8 mouse cellular contexts compared by ENCODE assay signal in the genomic region with DNA sequence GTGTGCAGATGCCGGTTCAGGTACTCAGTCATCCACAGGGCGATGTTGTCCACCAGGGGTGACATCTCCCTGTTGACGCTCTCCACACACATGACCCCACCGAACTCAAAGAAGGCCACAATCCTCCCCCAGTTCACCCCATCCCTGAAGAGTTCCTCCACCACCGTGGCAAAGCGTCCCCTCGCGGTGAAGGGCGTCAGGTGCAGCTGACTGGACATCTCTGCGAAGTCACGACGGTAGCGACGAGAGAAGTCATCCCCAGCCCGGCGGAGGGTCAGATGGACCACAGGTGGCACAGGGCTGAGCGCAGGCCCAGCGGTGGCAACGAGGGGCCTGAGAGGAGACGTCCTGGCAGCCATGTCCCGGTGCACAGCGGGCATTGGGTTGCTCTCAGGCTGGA. TPM values are rescaled to one million over a fixed set of nuclear protein-coding genes. Genes with fewer than 3 reads are reported as not detected.
DNase-seq lines count a peak whose midpoint lies in the region; ATAC-seq and TF ChIP-seq lines count a peak whose summit lies in the region.

No protein-coding gene starts in this region.

- no peak for TF ChIP-seq EP300 in MEL (IDR thresholded peaks at IDR 0.05; ENCODE audit: low read depth in 1 of 2, low read length in 2 of 2)

- DNase-seq in MEL (ENCODE audit: low read depth, low spot score), result peak; percentile 76
- peak; percentile 60 for DNase-seq in cerebellum, adult 8-10 months
- DNase-seq in hindbrain, embryonic 11.5 days (ENCODE audit: low spot score), result peak; percentile 56
- peak; percentile 37 to 52 for DNase-seq in left cerebral cortex, postnatal 14 days (ENCODE audit: low spot score in 2 of 2)
- peak; percentile 70 for DNase-seq in ovary, postnatal 36 days (ENCODE audit: low spot score)
- DNase-seq in thymus, postnatal 25 days, result peak; percentile 73

- H3K4me1 ChIP-seq in MEL (ENCODE audit: control insufficient read depth in 1 of 2, insufficient read depth in 2 of 2, low read length in 2 of 2), result peaks cover 15% of the 10 kb centered on the region in 2 experiments
- H3K4me1 ChIP-seq in hindbrain, embryonic 11.5 days (replicated peaks; ENCODE audit: control insufficient read depth, insufficient read depth, low read length), result no peaks in the 10 kb centered on the region; the same call in 1 of the 2 replicates

- no peak for TF ChIP-seq RAD21 in MEL (IDR thresholded peaks at IDR 0.05; ENCODE audit: low read depth, low read length)

- H3K4me2 ChIP-seq in hindbrain, embryonic 11.5 days (replicated peaks; ENCODE audit: low read depth, low read length), result peak overlapping the region; percentile 66

- H3K36me3 ChIP-seq in MEL (ENCODE audit: control insufficient read depth in 1 of 2, insufficient read depth in 2 of 2, low read length in 2 of 2), result peaks cover 0 to 32% of the 10 kb centered on the region in 2 experiments; a peak in 2 of 4 replicates
- H3K36me3 ChIP-seq in hindbrain, embryonic 11.5 days (ENCODE audit: control insufficient read depth, insufficient read depth, low read length), result no peaks in the 10 kb centered on the region
- H3K36me3 ChIP-seq in macrophage (ENCODE audit: inconsistent target), result no peaks in the 10 kb centered on the region

- H3K4me3 ChIP-seq in MEL (ENCODE audit: control insufficient read depth in 1 of 2, insufficient read depth in 1 of 2, low read depth in 2 of 2, low read length in 2 of 2) (peak overlapping the region; percentile 77 to 83), macrophage (ENCODE audit: inconsistent target) (peak overlapping the region; percentile 67)
- H3K4me3 ChIP-seq in hindbrain, embryonic 11.5 days (ENCODE audit: low read depth, low read length), result peak overlapping the region; percentile 74

- no peaks in the 10 kb centered on the region for H3K9me3 ChIP-seq in MEL (replicated peaks; ENCODE audit: insufficient read depth, low read length)
- no peaks in the 10 kb centered on the region for H3K9me3 ChIP-seq in hindbrain, embryonic 11.5 days (ENCODE audit: control insufficient read depth, low read length)

- H3K27ac ChIP-seq in MEL (ENCODE audit: control insufficient read depth, low read depth, low read length) (peak overlapping the region; percentile 92), macrophage (no peak overlapping the region)
- no peak overlapping the region for H3K27ac ChIP-seq in hindbrain, embryonic 11.5 days (ENCODE audit: low read depth, low read length)

- 12% methylated on average over 22 of the region's 22 CpGs for WGBS in hindbrain, embryonic 11.5 days
- WGBS in macrophage (ENCODE audit: missing documents), result 9% methylated on average over 22 of the region's 22 CpGs

- TF ChIP-seq CTCF in MEL (IDR thresholded peaks at IDR 0.05 in 2 of 3, conservative IDR thresholded peaks at IDR 0.05 in 1 of 3; ENCODE audit: control insufficient read depth in 1 of 3, insufficient read depth in 1 of 3, low read depth in 2 of 3, low read length in 3 of 3, poor library complexity in 1 of 3, severe bottlenecking in 1 of 3), result peak in 2 of 3 experiments; percentile 62 to 69; a peak in 4 of 6 replicates

- no peaks in the 10 kb centered on the region for H3K27me3 ChIP-seq in MEL (ENCODE audit: control insufficient read depth in 1 of 2, insufficient read depth in 2 of 2, low read length in 2 of 2)
- no peaks in the 10 kb centered on the region; the same call in 1 of the 2 replicates for H3K27me3 ChIP-seq in hindbrain, embryonic 11.5 days (ENCODE audit: control insufficient read depth, insufficient read depth, low read length)

- peak; percentile 13; the same call in 1 of the 2 replicates for ATAC-seq in frontal cortex, adult (ENCODE audit: low TSS enrichment)
- ATAC-seq in hindbrain, embryonic 11.5 days (ENCODE audit: low FRiP score), result peak; percentile 10; the same call in 1 of the 2 replicates

- H3K9ac ChIP-seq in MEL (ENCODE audit: control insufficient read depth, low read depth, low read length, poor library complexity, severe bottlenecking), result peak overlapping the region; percentile 84
- H3K9ac ChIP-seq in hindbrain, embryonic 11.5 days (ENCODE audit: low read depth, low read length), result no peak overlapping the region

- peaks cover 56% of the 10 kb centered on the region for H3K79me2 ChIP-seq in MEL (ENCODE audit: control insufficient read depth, insufficient read depth, low read length, poor library complexity)
- peaks cover 33% of the 10 kb centered on the region; the same call in 1 of the 2 replicates for H3K79me2 ChIP-seq in macrophage (ENCODE audit: inconsistent target)

- intact Hi-C loops in left cerebral cortex, postnatal 14 days (cut with DNase I), result loop anchor here (2.0 to 10.0 kb wide), 4 partner anchors 85 to 638 kb away; no protein-coding TSS in a partner anchor

- TF ChIP-seq POLR2A in MEL (IDR thresholded peaks at IDR 0.05; ENCODE audit: control insufficient read depth in 1 of 2, insufficient read depth in 1 of 2, low read depth in 1 of 2, low read length in 2 of 2, poor library complexity in 1 of 2), result peak in 1 of 2 experiments; percentile 48; a peak in 2 of 4 replicates

TF ChIP-seq in MEL, 35 proteins besides CTCF, POLR2A, EP300 and RAD21:
- TF ChIP-seq MAX (IDR thresholded peaks at IDR 0.05; ENCODE audit: low read length) (no peak), TBP (IDR thresholded peaks at IDR 0.05; ENCODE audit: low read depth, low read length) (0 out of 2 replicates have a peak, but pooled peaks have one; percentile 11)
TF ChIP-seq in MEL: peak in this region for 1.

RNA-seq across cellular contexts. Expression of gene Bcl2, which starts 1.7 kb away (rescaled TPM):
- 26.0 and 30.9 TPM in 2 replicates for total RNA-seq in MEL (2012; rRNA removed)
- polyA plus RNA-seq in MEL (2012; ENCODE audit: insufficient read depth in 1 of 2, insufficient read length in 2 of 2, low read depth in 1 of 2, low replicate concordance in 2 of 2, missing spikeins in 1 of 2), result 10 to 100 TPM; 38.8 to 87.0 TPM
- 5.9 and 6.9 TPM in 2 replicates for polyA plus RNA-seq in hindbrain, embryonic 11.5 days (2014; fragmentation: Nextera tagmentation; extraction: Ambion mirVana)
- total RNA-seq in left cerebral cortex, postnatal 14 days (2021), result 10 to 100 TPM; 12.3 to 12.4 TPM
- 10 to 100 TPM in 16 of 26 experiments, 1 to 10 TPM in 10; 3.3 to 19.3 (median 10.8) TPM for total RNA-seq in macrophage (2018; cell fraction: chromatin; rRNA removed)
- 1 to 10 TPM; 2.4 to 5.1 (median 3.4) TPM for total RNA-seq in macrophage (2018; cell fraction: cytosol; rRNA removed)
- 10 to 100 TPM in 20 of 26 experiments, 1 to 10 TPM in 6; 6.6 to 53.9 (median 11.6) TPM for total RNA-seq in macrophage (2018; cell fraction: nucleus; rRNA removed)
- polyA plus RNA-seq in macrophage (2018), result 1.2 to 8.2 TPM (median 3.0 TPM) in 3 replicates

RNA-seq across cellular contexts. Expression of gene Kdsr, which starts 47.2 kb away (rescaled TPM):
- total RNA-seq in MEL (2012; rRNA removed), result 15.1 and 15.3 TPM in 2 replicates
- 10 to 100 TPM in 1 of 2 experiments, not detected in 1; 20.3 TPM for polyA plus RNA-seq in MEL (2012; ENCODE audit: insufficient read depth in 1 of 2, insufficient read length in 2 of 2, low read depth in 1 of 2, low replicate concordance in 2 of 2, missing spikeins in 1 of 2)
- polyA plus RNA-seq in hindbrain, embryonic 11.5 days (2014; fragmentation: Nextera tagmentation; extraction: Ambion mirVana), result 9.8 and 10.3 TPM in 2 replicates
- total RNA-seq in left cerebral cortex, postnatal 14 days (2021), result 10 to 100 TPM; 24.0 to 24.8 TPM
- total RNA-seq in macrophage (2018; cell fraction: chromatin; rRNA removed), result 10 to 100 TPM in 9 of 26 experiments, 1 to 10 TPM in 17; 1.8 to 19.6 (median 8.7) TPM
- 1 to 10 TPM; 1.7 to 6.2 (median 3.1) TPM for total RNA-seq in macrophage (2018; cell fraction: cytosol; rRNA removed)
- total RNA-seq in macrophage (2018; cell fraction: nucleus; rRNA removed), result 10 to 100 TPM in 7 of 26 experiments, 1 to 10 TPM in 19; 2.9 to 15.0 (median 6.9) TPM
- polyA plus RNA-seq in macrophage (2018), result 2.6 to 3.9 TPM (median 3.1 TPM) in 3 replicates
